Mouse (Mus musculus): ENCODE measurements at regions not wholly inside any gene's neighbourhood (a gene's known extent, or its start where the extent isn't known, plus 50 kb on each side); places are given as distances from the start of the nearest gene placed in this dataset.

- no peak for TF ChIP-seq CTCF (IDR thresholded peaks at IDR 0.05; ENCODE audit: low read depth, low read length)
- TF ChIP-seq TAL1 (conservative IDR thresholded peaks at IDR 0.05; ENCODE audit: low read depth, low read length): no peak
- no peak for TF ChIP-seq POLR2AphosphoS5 (IDR thresholded peaks at IDR 0.05; ENCODE audit: insufficient replicate concordance, low read depth, low read length)
- no peak for TF ChIP-seq GATA1 (IDR thresholded peaks at IDR 0.05; ENCODE audit: borderline replicate concordance, low read length)
- no peak for TF ChIP-seq GATA2 (IDR thresholded peaks at IDR 0.05; ENCODE audit: borderline replicate concordance, low read depth, low read length)
These were observed 147.1 kb downstream of the Cth start for GRCm38 (mm10) chr3:157777779-157778178.

Data from G1E (cell line).